Mouse (Mus musculus) lung, postnatal 0 days (tissue): Measurements from ENCODE around the gene Vps9d1. TPM values are rescaled to one million over a fixed set of nuclear protein-coding genes. Genes with fewer than 3 reads are reported as not detected.
A peak's percentile ranks its signal among the peaks of the same experiment; 100 is the strongest.
"Not testable (repeated sequence)": the region's sequence is repeated elsewhere in the genome, so short reads cannot be mapped to it uniquely, and the experiment has no call there.

ENCODE experiments used
- ATAC-seq: fragments of 200-750 bp; cut with Nextera tagmentation; 2 replicates; pipeline ENCODE4 v1.8.0; 2017; ENCODE audit warnings: moderate library complexity
- DNase-seq: peaks from one replicate; pipeline ENCODE4 v3.0.0-alpha.2; 2016; ENCODE audit warnings: low spot score
- H3K27ac ChIP-seq: fragments of 300-500 bp; sonication (generic); 2 replicates; pipeline ENCODE4 v1.5.1; 2014; ENCODE audit warnings: antibody characterized with exemption, mild to moderate bottlenecking, low read length, mixed read lengths
- H3K27me3 ChIP-seq: fragments of 300-500 bp; sonication (generic); replicated peaks from 2 replicates; pipeline ENCODE4 v1.6.1; 2014; ENCODE audit warnings: low read length, mixed read lengths; ENCODE audit not compliant: insufficient read depth
- H3K36me3 ChIP-seq: fragments of 300-500 bp; sonication (generic); 2 replicates; pipeline ENCODE4 v1.6.1; 2014; ENCODE audit warnings: low read length, mixed read lengths; ENCODE audit not compliant: insufficient read depth
- H3K4me1 ChIP-seq: fragments of 300-500 bp; sonication (generic); 2 replicates; pipeline ENCODE4 v1.6.1; 2014; ENCODE audit warnings: antibody characterized with exemption, low read depth, low read length, mixed read lengths; ENCODE audit not compliant: insufficient read depth
- H3K4me2 ChIP-seq: fragments of 300-500 bp; sonication (generic); replicated peaks from 2 replicates; pipeline ENCODE4 v1.6.1; 2014; ENCODE audit warnings: low read depth, mild to moderate bottlenecking, low read length, moderate library complexity, mixed read lengths
- H3K4me3 ChIP-seq: fragments of 300-500 bp; sonication (generic); 2 replicates; pipeline ENCODE4 v1.5.1; 2014; ENCODE audit warnings: low read depth, low read length
- H3K9ac ChIP-seq: fragments of 300-500 bp; sonication (generic); replicated peaks from 2 replicates; pipeline ENCODE4 v1.6.1; 2014; ENCODE audit warnings: low read depth, mild to moderate bottlenecking
- H3K9me3 ChIP-seq: fragments of 300-500 bp; sonication (generic); 2 replicates; pipeline ENCODE4 v1.6.1; 2016; ENCODE audit warnings: low read length, mixed read lengths
- CTCF ChIP-seq: IDR thresholded peaks from 2 replicates; pipeline ENCODE4 v1.5.1; 2016; ENCODE audit warnings: antibody characterized with exemption, mild to moderate bottlenecking
- EP300 ChIP-seq: IDR thresholded peaks from 2 replicates; pipeline ENCODE4 v1.6.1; 2016; ENCODE audit warnings: antibody characterized with exemption, mild to moderate bottlenecking, control low read depth
- WGBS: fragments of 180-500 bp; shearing (Covaris S2); extraction: QIAGEN DNeasy Blood & Tissue Kit; methylation state at CpG from one replicate; pipeline ENCODE4 v1.1.7; 2014; 5-methylcytosine and 5-hydroxymethylcytosine counted together
- polyA plus RNA-seq: library from polyadenylated mRNA; unstranded; fragments of >200 nt; fragmentation: Nextera tagmentation; extraction: Ambion mirVana; gene quantifications from 2 replicates; pipeline ENCODE4 v1.2.1, GENCODE M21; 2015

Vps9d1 gene
- polyA plus RNA-seq, 1 experiment from 2014 or later: 14.0 TPM

GRCm38 (mm10) chr8:123202288-123202687, 51.9 kb downstream of the Vps9d1 start:
- H3K4me1 ChIP-seq: no peaks in the 10 kb centered on the region
- ATAC-seq (0 out of 2 replicates have a peak, but pooled peaks have one; percentile 12), DNase-seq (peak; percentile 79)
- no peak overlapping the region for H3K9ac ChIP-seq
- H3K9me3 ChIP-seq: no peaks in the 10 kb centered on the region
- TF ChIP-seq EP300: no peak
- TF ChIP-seq CTCF: peak; percentile 96
- H3K4me3 ChIP-seq: no peak overlapping the region
- H3K36me3 ChIP-seq: no peaks in the 10 kb centered on the region
- H3K27me3 ChIP-seq: no peaks in the 10 kb centered on the region
- WGBS: 22% methylated on average over 5 of the region's 5 CpGs
- H3K4me2 ChIP-seq: no peak overlapping the region
- H3K27ac ChIP-seq: no peak overlapping the region

- H3K4me1 ChIP-seq: no peaks in the 10 kb centered on the region
- no peak overlapping the region for H3K27ac ChIP-seq
- no peaks in the 10 kb centered on the region for H3K9me3 ChIP-seq
- H3K9ac ChIP-seq: no peak overlapping the region
- TF ChIP-seq EP300 (no peak), CTCF (no peak)
- no peak overlapping the region for H3K4me3 ChIP-seq
- H3K27me3 ChIP-seq: no peaks in the 10 kb centered on the region
- H3K36me3 ChIP-seq: no peaks in the 10 kb centered on the region
- peak; percentile 44; the same call in 1 of the 2 replicates for ATAC-seq
- WGBS: 40% methylated on average over 14 of the region's 14 CpGs
- peak; percentile 39 for DNase-seq
- no peak overlapping the region for H3K4me2 ChIP-seq
Measured at GRCm38 (mm10) chr8:123199864-123200263, 54.3 kb downstream of the Vps9d1 start.

- not testable (repeated sequence) for H3K27me3 ChIP-seq, H3K9me3 ChIP-seq, ATAC-seq, H3K27ac ChIP-seq, H3K4me2 ChIP-seq, H3K9ac ChIP-seq, DNase-seq, H3K4me1 ChIP-seq, H3K4me3 ChIP-seq, H3K36me3 ChIP-seq
- 77% methylated on average over 5 of the region's 5 CpGs for WGBS
Measured at GRCm38 (mm10) chr8:123197016-123197415, 57.1 kb downstream of the Vps9d1 start.

- 92% methylated on average over 9 of the region's 9 CpGs for WGBS
- H3K27ac ChIP-seq: no peak overlapping the region
- no peak for ATAC-seq
Measured at GRCm38 (mm10) chr8:123193771-123194170, 60.4 kb downstream of the Vps9d1 start.

More at GRCm38 (mm10) chr8:123193771-123194170, 60.4 kb downstream of the Vps9d1 start:
- DNase-seq: no peak
- Histone ChIP-seq H3K4me2 (no peak overlapping the region), H3K27me3 (no peaks in the 10 kb centered on the region), H3K9me3 (no peaks in the 10 kb centered on the region), H3K4me1 (no peaks in the 10 kb centered on the region), H3K4me3 (no peak overlapping the region), H3K9ac (no peak overlapping the region), H3K36me3 (no peaks in the 10 kb centered on the region)
- TF ChIP-seq CTCF: no peak
- no peak for TF ChIP-seq EP300

Other genes starting within 250 kb of the Vps9d1 start
- gene Ankrd11, start 212.1 kb downstream of the Vps9d1 start, polyA plus RNA-seq: 46.5 and 60.1 TPM in 2 replicates
- gene Spg7, start 191.4 kb downstream of the Vps9d1 start, polyA plus RNA-seq: 22.7 and 27.3 TPM in 2 replicates
- 1,019 and 1,086 TPM in 2 replicates for gene Rpl13, start 152.0 kb downstream of the Vps9d1 start, polyA plus RNA-seq
- gene Cpne7, start 137.0 kb downstream of the Vps9d1 start, polyA plus RNA-seq: 0.94 and 1.3 TPM in 2 replicates
- 18.3 TPM in 2 replicates for gene Sult5a1, start 96.0 kb downstream of the Vps9d1 start, polyA plus RNA-seq
- 98.1 and 104 TPM in 2 replicates for gene Dpep1, start 68.1 kb downstream of the Vps9d1 start, polyA plus RNA-seq
- gene Chmp1a, start 41.6 kb downstream of the Vps9d1 start, polyA plus RNA-seq: 127 and 130 TPM in 2 replicates
- gene Spata33, start 41.5 kb downstream of the Vps9d1 start, polyA plus RNA-seq: 3.2 and 4.8 TPM in 2 replicates
- 23.4 and 28.3 TPM in 2 replicates for gene Cdk10, start 29.5 kb downstream of the Vps9d1 start, polyA plus RNA-seq
- gene Spata2l, start 18.1 kb downstream of the Vps9d1 start, polyA plus RNA-seq: 4.8 TPM in 2 replicates
- gene Zfp276, start 153 bp downstream of the Vps9d1 start, polyA plus RNA-seq: 14.4 and 14.6 TPM in 2 replicates
- 4.5 and 6.0 TPM in 2 replicates for gene Fanca, start 64.2 kb upstream of the Vps9d1 start, polyA plus RNA-seq
- 1.6 and 2.0 TPM in 2 replicates for gene Spire2, start 78.4 kb upstream of the Vps9d1 start, polyA plus RNA-seq
- gene Tcf25, start 119.4 kb upstream of the Vps9d1 start, polyA plus RNA-seq: 133 and 144 TPM in 2 replicates
- gene Mc1r, start 152.8 kb upstream of the Vps9d1 start, polyA plus RNA-seq: not detected in 2 replicates
- gene Tubb3, start 157.1 kb upstream of the Vps9d1 start, polyA plus RNA-seq: 0.42 and 0.58 TPM in 2 replicates
- 11.2 and 11.6 TPM in 2 replicates for gene Def8, start 169.2 kb upstream of the Vps9d1 start, polyA plus RNA-seq
- gene Afg3l1, start 223.6 kb upstream of the Vps9d1 start, polyA plus RNA-seq: 28.3 and 32.1 TPM in 2 replicates